Mouse (Mus musculus) hindbrain, embryonic 14.5 days (tissue): ENCODE measurements around the gene Dr1. TPM values are rescaled to one million over a fixed set of nuclear protein-coding genes. Genes with fewer than 3 reads are reported as not detected.
"Not testable (repeated sequence)": the region's sequence is repeated elsewhere in the genome, so short reads cannot be mapped to it uniquely, and the experiment has no call there.

Experiments used
- ATAC-seq: fragments of 200-750 bp; cut with Nextera tagmentation; 2 replicates; pipeline ENCODE4 v1.8.0; 2017; ENCODE audit warnings: moderate number of reproducible peaks, mild to moderate bottlenecking, moderate TSS enrichment, moderate library complexity; ENCODE audit not compliant: low FRiP score
- DNase-seq: peaks from one replicate; pipeline ENCODE4 v3.0.0-alpha.2; 2015; ENCODE audit warnings: low spot score
- H3K27ac ChIP-seq: fragments of 300-500 bp; sonication (generic); 2 replicates; pipeline ENCODE4 v1.5.1; 2014; ENCODE audit warnings: mild to moderate bottlenecking, moderate library complexity
- H3K27me3 ChIP-seq: fragments of 300-500 bp; sonication (generic); 2 replicates; pipeline ENCODE4 v1.6.1; 2014; ENCODE audit warnings: mild to moderate bottlenecking, low read length, mixed read lengths; ENCODE audit not compliant: control insufficient read depth, insufficient read depth
- H3K36me3 ChIP-seq: fragments of 300-500 bp; sonication (generic); replicated peaks from 2 replicates; pipeline ENCODE4 v1.6.1; 2014; ENCODE audit not compliant: control insufficient read depth, insufficient read depth
- H3K4me1 ChIP-seq: fragments of 300-500 bp; sonication (generic); replicated peaks from 2 replicates; pipeline ENCODE4 v1.6.1; 2014; ENCODE audit warnings: antibody characterized with exemption, low read length, mixed read lengths; ENCODE audit not compliant: control insufficient read depth, insufficient read depth
- H3K4me2 ChIP-seq: fragments of 300-500 bp; sonication (generic); replicated peaks from 2 replicates; pipeline ENCODE4 v1.6.1; 2014; ENCODE audit warnings: mild to moderate bottlenecking, moderate library complexity
- H3K4me3 ChIP-seq: fragments of 300-500 bp; sonication (generic); replicated peaks from 2 replicates; pipeline ENCODE4 v1.5.1; 2014; ENCODE audit warnings: mild to moderate bottlenecking, low read length
- H3K9ac ChIP-seq: fragments of 300-500 bp; sonication (generic); 2 replicates; pipeline ENCODE4 v1.6.1; 2014
- H3K9me3 ChIP-seq: fragments of 300-500 bp; sonication (generic); 2 replicates; pipeline ENCODE4 v1.6.1; 2016; ENCODE audit warnings: low read length; ENCODE audit not compliant: control insufficient read depth
- WGBS: fragments of 180-500 bp; shearing (Covaris S2); extraction: QIAGEN DNeasy Blood & Tissue Kit; methylation state at CpG from one replicate; pipeline ENCODE4 v1.1.7; 2014; 5-methylcytosine and 5-hydroxymethylcytosine counted together
- polyA plus RNA-seq: library from polyadenylated mRNA; unstranded; fragments of >200 nt; fragmentation: Nextera tagmentation; extraction: Ambion mirVana; gene quantifications from 2 replicates; pipeline ENCODE4 v1.2.1, GENCODE M21; 2014

Gene Dr1
- polyA plus RNA-seq = 45.7 and 52.3 TPM in 2 replicates

DNA sequence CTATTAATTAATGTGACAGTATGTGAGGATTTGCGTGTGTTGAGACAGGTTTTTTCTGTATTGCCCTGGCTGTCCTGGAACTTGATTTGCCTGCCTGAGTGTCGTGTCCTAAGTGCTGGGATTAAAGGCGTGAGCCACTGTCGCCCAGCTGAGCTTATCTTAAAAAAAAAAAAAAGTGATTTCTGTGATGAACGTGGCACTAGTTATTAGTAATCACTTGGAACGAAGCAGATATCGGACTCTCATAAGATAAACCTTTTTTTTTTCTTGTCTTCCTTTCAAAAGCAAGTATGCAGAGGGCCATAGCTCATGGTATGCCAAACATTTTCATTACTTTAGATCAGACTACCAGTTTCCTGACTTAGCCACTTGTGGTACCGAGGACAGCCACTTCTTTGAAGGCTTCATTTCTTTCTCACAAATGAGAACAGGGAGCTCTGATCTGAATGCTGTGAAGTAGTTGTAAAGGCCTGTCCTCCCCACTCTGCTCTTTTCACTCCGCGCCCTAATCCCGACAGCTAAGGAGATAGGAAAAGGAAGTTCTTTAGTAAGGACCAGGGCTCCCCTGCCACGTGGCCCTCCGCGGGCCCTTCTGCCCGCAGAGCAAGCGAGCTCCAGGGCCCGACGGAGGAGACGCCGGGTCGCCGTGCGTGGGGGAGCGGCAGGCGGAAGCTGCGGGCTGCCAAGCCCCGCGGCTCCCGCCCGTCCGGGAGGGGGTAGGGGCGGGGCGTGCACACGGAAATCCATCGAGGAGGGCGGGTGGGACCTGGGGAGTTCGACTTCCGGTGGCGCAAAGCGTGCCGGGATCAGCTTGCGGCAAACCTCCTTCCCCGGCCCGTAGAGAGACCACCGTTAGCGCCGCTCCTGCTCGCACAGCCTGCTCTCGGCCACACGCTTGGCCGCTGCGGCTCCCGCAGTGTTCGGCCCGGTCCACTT is at the start of gene Dr1:
Dr1 (plus strand) TSS at position 771 of the 936 bp plus-strand sequence.
- ATAC-seq = peak; percentile 98

DNA sequence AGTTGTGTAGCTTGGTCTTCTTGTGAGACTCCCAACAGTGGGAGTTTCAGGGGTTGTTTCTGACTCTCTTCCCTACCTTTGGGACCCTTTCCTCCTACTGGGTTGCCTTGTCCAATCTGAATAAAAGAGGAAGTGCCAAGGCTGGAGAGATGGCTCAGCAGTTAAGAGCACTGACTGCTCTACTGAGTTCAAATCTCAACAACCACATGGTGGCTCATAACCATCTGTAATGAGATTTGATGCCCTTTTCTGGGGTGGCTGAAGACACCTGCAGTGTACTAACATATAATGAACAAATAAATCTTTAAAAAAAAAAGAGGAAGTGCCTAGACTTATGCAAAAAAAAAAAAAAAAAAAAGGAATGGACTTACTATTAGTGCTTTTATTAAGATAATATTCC is 44.6 kb upstream of the Dr1 start:
- Histone ChIP-seq H3K9me3 (no peaks in the 10 kb centered on the region), H3K27ac (no peak overlapping the region), H3K27me3 (no peaks in the 10 kb centered on the region), H3K4me1 (no peaks in the 10 kb centered on the region), H3K4me3 (no peak overlapping the region), H3K36me3 (no peaks in the 10 kb centered on the region), H3K4me2 (no peak overlapping the region), H3K9ac (no peak overlapping the region)
- no peak for DNase-seq
- ATAC-seq = no peak

More for the DNA sequence above, at the start of gene Dr1:
- Histone ChIP-seq H3K36me3 (no peaks in the 10 kb centered on the region; the same call in 1 of the 2 replicates), H3K27me3 (no peaks in the 10 kb centered on the region), H3K27ac (peak within 1 kb of the TSS; percentile 92), H3K4me3 (peak within 1 kb of the TSS; percentile 91), H3K4me1 (peaks cover 36% of the 10 kb centered on the region), H3K4me2 (peak within 1 kb of the TSS; percentile 88), H3K9me3 (no peaks in the 10 kb centered on the region), H3K9ac (peak within 1 kb of the TSS; percentile 93)
- WGBS = 3% methylated on average over 54 of the region's 55 CpGs
- peak; percentile 91 for DNase-seq

DNA sequence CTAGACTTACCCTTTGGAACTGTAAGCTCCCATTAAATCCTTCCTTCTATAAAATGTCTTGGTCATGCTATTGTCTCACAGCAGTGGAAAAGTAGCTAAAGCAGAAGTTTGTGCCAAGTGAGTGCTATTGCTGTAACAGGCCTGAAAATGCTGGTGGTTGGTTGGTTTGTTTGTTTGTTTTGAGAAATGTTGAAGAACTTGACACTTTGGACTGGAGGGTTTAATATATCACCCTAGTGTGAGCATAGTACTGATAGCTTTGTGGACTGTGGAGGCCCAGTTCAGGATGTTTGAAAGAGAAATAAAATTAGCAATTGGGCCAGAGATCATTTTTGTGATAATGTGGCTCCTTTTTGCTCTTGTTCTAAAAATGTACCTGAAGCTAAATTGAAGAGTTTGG is 42.5 kb upstream of the Dr1 start:
- Histone ChIP-seq H3K4me1 (no peaks in the 10 kb centered on the region), H3K4me3 (no peak overlapping the region), H3K27me3 (no peaks in the 10 kb centered on the region), H3K27ac (no peak overlapping the region), H3K9ac (no peak overlapping the region), H3K9me3 (no peaks in the 10 kb centered on the region), H3K4me2 (no peak overlapping the region), H3K36me3 (no peaks in the 10 kb centered on the region)
- ATAC-seq = no peak
- DNase-seq = no peak

DNA sequence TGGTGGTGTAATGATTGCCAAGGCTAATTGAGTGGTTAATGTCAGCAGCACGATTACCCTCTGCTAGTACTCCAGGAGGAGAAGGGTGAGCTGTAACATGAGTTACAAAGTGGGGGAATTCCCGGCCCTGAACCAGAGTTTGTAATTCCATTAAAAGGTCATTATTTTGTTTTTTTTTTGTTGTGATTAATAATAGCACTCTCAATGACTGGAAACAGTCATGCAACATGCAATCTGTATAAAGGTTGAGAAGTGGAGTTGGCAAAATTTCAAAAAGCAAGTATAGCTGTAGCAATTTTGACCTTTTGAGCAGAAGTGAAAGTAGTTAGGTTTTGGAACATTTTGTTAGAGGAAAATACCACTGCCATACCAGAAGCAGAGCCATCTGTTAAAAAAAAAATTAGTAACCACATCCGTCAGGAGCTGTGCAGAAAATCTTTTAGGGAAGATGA is 22.4 kb upstream of the Dr1 start:
- H3K4me3 ChIP-seq = no peak overlapping the region
- WGBS = 78% methylated on average over 3 of the region's 3 CpGs
- H3K9me3 ChIP-seq = no peaks in the 10 kb centered on the region
- H3K9ac ChIP-seq = no peak overlapping the region
- no peaks in the 10 kb centered on the region for H3K4me1 ChIP-seq
- no peaks in the 10 kb centered on the region for H3K36me3 ChIP-seq
- ATAC-seq = no peak
- H3K27ac ChIP-seq = no peak overlapping the region
- H3K4me2 ChIP-seq = no peak overlapping the region
- H3K27me3 ChIP-seq = no peaks in the 10 kb centered on the region
- no peak for DNase-seq

DNA sequence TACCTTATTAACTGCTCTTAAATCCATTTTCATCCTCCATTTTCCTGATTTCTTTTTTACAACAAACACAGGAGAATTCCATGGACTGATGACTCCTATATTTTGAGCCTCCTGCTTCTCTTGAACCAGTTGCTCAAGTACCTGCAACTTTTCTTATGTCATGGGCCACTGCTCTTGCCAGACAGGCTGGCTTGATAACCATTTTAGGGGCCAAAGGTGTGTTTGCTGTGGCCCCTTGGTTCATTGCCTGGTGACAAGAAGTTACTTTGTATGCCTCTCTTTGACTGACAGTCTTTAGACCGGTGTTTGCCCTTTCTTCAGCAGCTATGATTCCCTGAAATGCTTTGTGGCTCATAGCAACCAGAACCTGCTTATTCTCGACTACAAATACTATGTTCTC is 18.7 kb upstream of the Dr1 start:
- 63% methylated on average over 2 of the region's 2 CpGs for WGBS
- Histone ChIP-seq H3K4me1 (no peaks in the 10 kb centered on the region), H3K36me3 (no peaks in the 10 kb centered on the region), H3K9me3 (no peaks in the 10 kb centered on the region), H3K4me2 (no peak overlapping the region), H3K27me3 (no peaks in the 10 kb centered on the region), H3K9ac (no peak overlapping the region), H3K27ac (no peak overlapping the region), H3K4me3 (no peak overlapping the region)
- ATAC-seq (no peak), DNase-seq (no peak)

DNA sequence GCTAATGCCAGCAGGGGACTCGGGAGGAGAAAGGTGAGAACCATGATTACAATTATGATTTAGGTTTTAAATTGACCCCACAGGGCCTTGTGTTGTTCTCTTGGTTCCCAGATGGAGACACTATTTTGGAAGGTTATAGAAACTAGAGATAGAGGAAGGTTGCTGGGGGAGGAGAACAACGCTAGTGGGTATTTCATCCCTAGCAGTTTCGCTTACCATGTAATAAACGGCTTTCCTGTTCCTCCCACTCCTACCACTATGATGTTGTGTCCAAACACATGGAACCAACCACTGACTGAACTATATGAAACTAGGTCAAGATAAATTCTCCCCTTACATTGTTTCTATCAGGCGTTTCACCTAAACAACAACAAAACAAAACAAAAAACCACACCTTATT is 13.4 kb upstream of the Dr1 start:
- Histone ChIP-seq H3K27ac (no peak overlapping the region), H3K4me3 (no peak overlapping the region), H3K36me3 (no peaks in the 10 kb centered on the region), H3K27me3 (no peaks in the 10 kb centered on the region), H3K4me2 (no peak overlapping the region), H3K9ac (no peak overlapping the region), H3K4me1 (no peaks in the 10 kb centered on the region), H3K9me3 (no peaks in the 10 kb centered on the region)
- WGBS = 88% methylated on average over 5 of the region's 5 CpGs
- no peak for ATAC-seq
- no peak for DNase-seq

DNA sequence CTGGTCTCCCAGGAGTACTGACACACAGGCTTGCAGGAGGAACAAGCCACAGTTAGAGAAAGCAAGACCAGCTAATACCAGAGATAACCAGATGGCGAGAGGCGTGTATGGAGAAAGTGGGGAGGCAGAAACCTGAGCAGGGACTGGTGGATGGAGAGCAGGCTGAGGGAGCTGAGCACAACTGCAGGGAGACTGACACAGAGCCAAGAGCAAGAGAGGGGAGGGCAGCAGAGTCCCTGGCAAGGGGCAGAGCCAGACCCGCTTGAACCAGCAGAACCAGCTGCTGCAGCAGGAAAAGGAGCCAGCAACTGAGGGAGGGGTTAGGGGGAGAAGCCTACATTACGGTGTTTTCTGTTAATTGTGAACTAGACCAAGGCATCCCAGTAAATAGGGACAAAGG is 6.0 kb upstream of the Dr1 start:
- ATAC-seq (no peak; the same call in 1 of the 2 replicates), DNase-seq (no peak)
- no peak overlapping the region for H3K9ac ChIP-seq
- no peak overlapping the region for H3K4me2 ChIP-seq
- no peaks in the 10 kb centered on the region for H3K27me3 ChIP-seq
- no peaks in the 10 kb centered on the region for H3K36me3 ChIP-seq
- no peak overlapping the region for H3K4me3 ChIP-seq
- H3K9me3 ChIP-seq = no peaks in the 10 kb centered on the region
- WGBS = 46% methylated on average over 4 of the region's 4 CpGs
- H3K27ac ChIP-seq = no peak overlapping the region
- H3K4me1 ChIP-seq = peaks cover under 1% of the 10 kb centered on the region

DNA sequence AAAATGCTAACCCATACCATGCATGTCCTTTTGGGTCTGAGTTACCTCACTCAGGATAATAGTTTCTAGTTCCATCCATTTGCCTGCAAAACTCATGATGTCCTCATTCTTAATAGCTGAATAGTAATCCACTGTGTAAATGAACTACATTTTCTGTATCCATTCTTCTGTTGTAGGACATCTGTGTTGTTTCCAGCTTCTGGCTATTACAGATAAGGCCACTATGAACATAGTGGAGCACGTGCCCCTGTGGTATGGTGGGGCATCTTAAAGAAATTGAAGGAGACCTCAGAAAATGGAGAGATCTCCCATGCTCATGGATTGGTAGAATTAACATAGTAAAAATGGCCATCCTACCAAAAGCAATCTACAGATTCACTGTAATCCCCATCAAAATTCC is 4.9 kb upstream of the Dr1 start:
- 94% methylated on average over 1 of the region's 1 CpGs for WGBS
- H3K27ac ChIP-seq, DNase-seq, H3K4me3 ChIP-seq, H3K9ac ChIP-seq, H3K4me2 ChIP-seq, H3K36me3 ChIP-seq, H3K9me3 ChIP-seq, H3K27me3 ChIP-seq, H3K4me1 ChIP-seq, ATAC-seq: not testable (repeated sequence)

DNA sequence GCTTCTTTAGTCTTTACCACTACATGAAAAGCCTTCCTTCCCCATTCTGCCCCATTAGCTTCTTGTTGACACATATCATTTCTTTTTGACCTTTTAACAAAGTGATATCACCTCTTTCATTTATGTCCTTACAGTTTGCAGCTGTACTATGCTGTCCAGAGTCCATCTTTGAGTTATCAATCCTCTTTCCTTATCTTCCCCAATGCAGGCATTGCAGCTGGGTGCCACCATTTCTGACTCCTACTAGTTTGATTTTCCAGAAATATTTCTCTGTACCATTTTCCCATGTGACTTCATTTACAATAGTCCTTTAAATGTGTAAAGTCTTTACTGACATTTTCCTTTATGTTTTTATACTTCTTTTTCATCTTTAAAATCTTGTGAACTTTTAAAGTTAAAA is 1.7 kb upstream of the Dr1 start:
- ATAC-seq = no peak
- H3K4me2 ChIP-seq = no peak overlapping the region
- no peak overlapping the region for H3K27ac ChIP-seq
- no peaks in the 10 kb centered on the region for H3K27me3 ChIP-seq
- H3K9me3 ChIP-seq = no peaks in the 10 kb centered on the region
- no peak overlapping the region for H3K4me3 ChIP-seq
- H3K36me3 ChIP-seq = no peaks in the 10 kb centered on the region
- H3K9ac ChIP-seq = no peak overlapping the region
- H3K4me1 ChIP-seq = peaks cover 26% of the 10 kb centered on the region
- no peak for DNase-seq
